Mouse (Mus musculus) midbrain, postnatal 0 days (tissue): ENCODE measurements around the gene Frem2. TPM values are rescaled to one million over a fixed set of nuclear protein-coding genes. Genes with fewer than 3 reads are reported as not detected.

Experiments
- ATAC-seq: fragments of 200-750 bp; cut with Nextera tagmentation; 2 replicates; pipeline ENCODE4 v1.8.0; 2017; ENCODE audit warnings: moderate number of reproducible peaks, mild to moderate bottlenecking, moderate TSS enrichment, moderate library complexity; ENCODE audit not compliant: low FRiP score
- DNase-seq: peaks from one replicate; pipeline ENCODE4 v3.0.0-alpha.2; 2015; ENCODE audit warnings: low spot score
- H3K27ac ChIP-seq: fragments of 300-500 bp; sonication (generic); 2 replicates; pipeline ENCODE4 v1.5.1; 2014; ENCODE audit warnings: low read depth, mild to moderate bottlenecking, low read length, mixed read lengths
- H3K27me3 ChIP-seq: fragments of 300-500 bp; sonication (generic); 2 replicates; pipeline ENCODE4 v1.6.1; 2014; ENCODE audit warnings: low read length, control low read depth, mixed read lengths; ENCODE audit not compliant: insufficient read depth
- H3K36me3 ChIP-seq: fragments of 300-500 bp; sonication (generic); 2 replicates; pipeline ENCODE4 v1.6.1; 2014; ENCODE audit warnings: low read length, control low read depth, mixed read lengths; ENCODE audit not compliant: insufficient read depth
- H3K4me1 ChIP-seq: fragments of 300-500 bp; sonication (generic); 2 replicates; pipeline ENCODE4 v1.6.1; 2014; ENCODE audit warnings: mild to moderate bottlenecking, control low read depth, antibody characterized with exemption, low read length, mixed read lengths; ENCODE audit not compliant: insufficient read depth
- H3K4me2 ChIP-seq: fragments of 300-500 bp; sonication (generic); 2 replicates; pipeline ENCODE4 v1.6.1; 2014; ENCODE audit warnings: low read depth, mild to moderate bottlenecking, low read length, mixed read lengths; ENCODE audit not compliant: poor library complexity, severe bottlenecking
- H3K4me3 ChIP-seq: fragments of 300-500 bp; sonication (generic); 2 replicates; pipeline ENCODE4 v1.5.1; 2014; ENCODE audit warnings: low read depth, mild to moderate bottlenecking, low read length, moderate library complexity
- H3K9ac ChIP-seq: fragments of 300-500 bp; sonication (generic); replicated peaks from 2 replicates; pipeline ENCODE4 v1.6.1; 2014; ENCODE audit warnings: mild to moderate bottlenecking, low read length, moderate library complexity, mixed read lengths; ENCODE audit not compliant: poor library complexity, severe bottlenecking
- H3K9me3 ChIP-seq: fragments of 300-500 bp; sonication (generic); 2 replicates; pipeline ENCODE4 v1.6.1; 2016; ENCODE audit warnings: low read length, control low read depth
- CTCF ChIP-seq: IDR thresholded peaks from 2 replicates; pipeline ENCODE4 v1.5.1; 2016; ENCODE audit warnings: antibody characterized with exemption, mild to moderate bottlenecking
- WGBS: fragments of 180-500 bp; shearing (Covaris S2); extraction: QIAGEN DNeasy Blood & Tissue Kit; methylation state at CpG from one replicate; pipeline ENCODE4 v1.1.7; 2014; 5-methylcytosine and 5-hydroxymethylcytosine counted together
- polyA plus RNA-seq: library from polyadenylated mRNA; unstranded; fragments of >200 nt; fragmentation: Nextera tagmentation; extraction: Ambion mirVana; gene quantifications from 2 replicates; pipeline ENCODE4 v1.2.1, GENCODE M21; 2015
- total RNA-seq: library from RNA; depleted of rRNA; stranded (reverse); fragments of >200 nt; gene quantifications from 2 replicates; pipeline ENCODE4 v1.2.3, GENCODE M21; 2014

Gene Frem2
- total and polyA plus RNA-seq, 2 experiments from 2014 or later: 1.5 to 8.8 TPM

DNA sequence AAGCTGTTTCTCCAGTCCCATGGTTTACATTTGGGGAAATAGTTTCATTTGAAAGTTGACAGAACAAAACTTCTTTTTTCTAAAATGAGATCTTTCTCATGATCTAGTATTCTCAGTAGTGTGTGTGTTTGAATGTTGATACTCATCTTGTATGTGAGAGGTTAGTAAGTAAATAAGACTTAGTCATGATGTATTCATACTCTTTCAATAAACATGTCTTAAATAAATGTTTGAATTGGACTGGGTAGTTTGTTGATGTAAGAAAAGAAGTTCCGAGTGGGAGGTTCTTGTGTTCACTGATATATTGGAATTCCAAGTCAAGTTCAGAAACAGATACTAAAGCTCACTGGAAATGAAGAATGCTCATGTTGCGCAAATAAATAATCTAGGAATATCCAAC lies 25.1 kb upstream of the Frem2 start:
- WGBS: 91% methylated on average over 2 of the region's 2 CpGs

DNA sequence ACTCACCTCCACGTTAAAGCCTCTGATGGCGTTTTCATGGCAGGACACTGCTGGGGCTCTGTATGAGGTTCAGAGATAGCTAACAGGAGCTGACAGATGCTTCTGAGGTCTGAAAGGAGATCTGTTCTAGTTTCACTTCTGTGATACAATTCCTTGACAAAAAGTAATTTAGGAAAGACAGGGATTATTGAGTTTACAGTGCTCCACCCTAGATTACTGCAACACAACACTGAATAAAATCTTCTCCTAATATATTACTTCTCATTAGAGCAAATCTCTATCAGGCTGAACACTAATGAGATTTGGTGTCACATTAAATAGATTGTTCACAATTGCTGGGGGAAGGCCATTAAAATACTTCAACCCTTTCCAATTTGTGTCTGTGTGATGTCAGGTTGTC lies 23.7 kb upstream of the Frem2 start:
- ATAC-seq (no peak), DNase-seq (peak; percentile 24)
- no peak overlapping the region for H3K27ac ChIP-seq
- 40% methylated on average over 2 of the region's 2 CpGs for WGBS
- H3K4me3 ChIP-seq: no peak overlapping the region
- no peaks in the 10 kb centered on the region for H3K36me3 ChIP-seq
- H3K9me3 ChIP-seq: no peaks in the 10 kb centered on the region
- no peak for TF ChIP-seq CTCF
- no peak overlapping the region for H3K9ac ChIP-seq
- no peak overlapping the region for H3K4me2 ChIP-seq
- H3K4me1 ChIP-seq: no peaks in the 10 kb centered on the region
- no peaks in the 10 kb centered on the region for H3K27me3 ChIP-seq

More for the DNA sequence above, 25.1 kb upstream of the Frem2 start:
- ATAC-seq: no peak
- no peaks in the 10 kb centered on the region for H3K9me3 ChIP-seq
- H3K27ac ChIP-seq: no peak overlapping the region
- no peak for DNase-seq
- no peak overlapping the region for H3K9ac ChIP-seq
- no peak overlapping the region for H3K4me3 ChIP-seq
- no peak for TF ChIP-seq CTCF
- no peaks in the 10 kb centered on the region for H3K27me3 ChIP-seq
- no peaks in the 10 kb centered on the region for H3K36me3 ChIP-seq
- no peaks in the 10 kb centered on the region for H3K4me1 ChIP-seq
- H3K4me2 ChIP-seq: no peak overlapping the region

DNA sequence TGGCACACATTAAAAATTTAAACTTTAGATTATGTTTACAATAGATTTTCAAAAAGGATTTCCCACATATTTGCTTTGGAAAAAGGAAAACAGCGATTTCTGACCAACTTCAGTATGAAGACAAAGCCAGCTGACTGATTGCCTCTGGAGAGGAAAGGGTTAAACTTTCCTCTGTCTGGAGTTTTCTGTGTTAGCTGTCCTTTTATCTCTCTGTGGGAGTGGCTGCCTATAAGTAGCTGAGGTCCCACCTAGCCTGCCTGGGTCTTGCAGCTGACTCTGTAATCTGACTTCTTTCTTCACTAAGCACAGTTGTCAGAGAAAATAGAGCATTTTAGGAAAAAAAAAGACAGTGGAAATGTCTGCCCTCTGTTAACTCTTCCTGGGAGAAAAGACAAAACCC lies 17.1 kb upstream of the Frem2 start:
- WGBS: 32% methylated on average over 1 of the region's 1 CpGs
- no peak overlapping the region for H3K4me2 ChIP-seq
- no peak for TF ChIP-seq CTCF

DNA sequence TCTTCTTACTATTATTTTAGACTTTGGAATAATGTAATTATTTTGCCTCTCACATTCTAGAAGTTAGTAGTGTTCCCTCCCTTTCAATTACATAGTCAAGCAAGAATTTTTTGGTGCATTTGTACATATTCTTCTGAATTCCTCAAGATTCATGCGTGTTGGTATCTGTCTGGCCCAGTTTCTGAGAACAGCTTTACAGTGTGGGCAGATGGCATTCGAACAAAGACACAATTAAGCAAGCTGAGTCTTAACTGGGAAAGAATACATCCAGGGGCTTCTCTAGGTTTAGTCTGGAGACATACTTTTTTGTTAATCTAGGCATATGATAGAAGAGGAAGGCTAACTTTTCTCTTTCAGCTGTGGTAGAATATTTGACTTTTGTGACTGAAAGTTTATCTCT lies 12.6 kb upstream of the Frem2 start:
- no peak overlapping the region for H3K9ac ChIP-seq
- H3K9me3 ChIP-seq: no peaks in the 10 kb centered on the region
- H3K27me3 ChIP-seq: no peaks in the 10 kb centered on the region
- ATAC-seq (no peak), DNase-seq (no peak)
- no peaks in the 10 kb centered on the region for H3K4me1 ChIP-seq
- H3K36me3 ChIP-seq: no peaks in the 10 kb centered on the region
- no peak overlapping the region for H3K4me3 ChIP-seq
- no peak overlapping the region for H3K4me2 ChIP-seq
- TF ChIP-seq CTCF: no peak
- H3K27ac ChIP-seq: no peak overlapping the region
- 81% methylated on average over 2 of the region's 2 CpGs for WGBS

More for the DNA sequence above, 17.1 kb upstream of the Frem2 start:
- Histone ChIP-seq H3K9ac (no peak overlapping the region), H3K27me3 (no peaks in the 10 kb centered on the region), H3K4me3 (no peak overlapping the region), H3K9me3 (no peaks in the 10 kb centered on the region), H3K4me1 (no peaks in the 10 kb centered on the region), H3K36me3 (no peaks in the 10 kb centered on the region), H3K27ac (no peak overlapping the region)
- no peak for DNase-seq
- ATAC-seq: no peak

DNA sequence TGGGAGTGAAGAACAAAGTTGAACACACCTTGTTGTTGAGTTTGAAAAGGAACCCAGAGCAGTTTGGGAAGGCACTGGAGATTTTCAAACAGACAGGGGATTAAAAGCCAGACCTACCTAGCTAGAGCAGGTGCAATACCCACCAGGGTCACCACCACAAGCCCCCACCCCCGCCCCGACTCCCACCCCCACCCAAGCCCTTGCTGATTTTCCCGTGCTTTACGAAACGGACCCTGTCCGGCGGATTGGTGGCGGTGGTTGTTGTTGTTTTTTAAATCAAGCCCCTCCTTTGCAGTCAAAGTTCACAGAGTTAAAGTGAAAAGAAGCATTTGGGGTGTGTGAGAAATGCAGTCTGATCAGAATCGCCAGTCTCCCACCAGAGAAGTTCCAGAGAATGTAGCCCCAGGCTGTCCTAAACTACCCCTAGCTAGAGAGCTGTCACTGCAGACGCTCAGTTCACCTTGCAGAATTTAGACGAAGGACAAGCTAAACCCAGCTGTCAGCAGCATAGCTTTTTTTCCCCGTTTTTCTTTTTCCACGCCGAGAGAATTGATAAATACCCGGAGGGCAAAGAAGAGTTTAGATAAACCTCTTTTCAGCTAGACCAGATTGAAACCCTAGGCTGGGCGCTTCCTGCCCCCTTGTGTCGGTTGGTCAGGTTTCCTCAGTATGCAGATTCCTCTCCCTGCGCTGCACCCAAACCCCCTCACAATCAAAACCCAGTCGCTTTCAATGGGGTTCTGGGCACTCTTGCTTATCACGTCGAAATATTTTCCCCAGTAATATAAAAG lies 784 bp upstream of the Frem2 start:
- DNase-seq (peak; percentile 52), ATAC-seq (no peak)
- Histone ChIP-seq H3K9me3 (0 out of 2 replicates have a peak, but pooled peaks cover 6% of the 10 kb centered on the region), H3K4me3 (peak overlapping the region; percentile 49), H3K9ac (no peak overlapping the region), H3K4me1 (no peaks in the 10 kb centered on the region; the same call in 1 of the 2 replicates), H3K36me3 (no peaks in the 10 kb centered on the region), H3K27me3 (peaks cover 21% of the 10 kb centered on the region; the same call in 1 of the 2 replicates), H3K4me2 (peak overlapping the region; percentile 97), H3K27ac (no peak overlapping the region)
- TF ChIP-seq CTCF: peak; percentile 66
- 1% methylated on average over 21 of the region's 21 CpGs for WGBS

DNA sequence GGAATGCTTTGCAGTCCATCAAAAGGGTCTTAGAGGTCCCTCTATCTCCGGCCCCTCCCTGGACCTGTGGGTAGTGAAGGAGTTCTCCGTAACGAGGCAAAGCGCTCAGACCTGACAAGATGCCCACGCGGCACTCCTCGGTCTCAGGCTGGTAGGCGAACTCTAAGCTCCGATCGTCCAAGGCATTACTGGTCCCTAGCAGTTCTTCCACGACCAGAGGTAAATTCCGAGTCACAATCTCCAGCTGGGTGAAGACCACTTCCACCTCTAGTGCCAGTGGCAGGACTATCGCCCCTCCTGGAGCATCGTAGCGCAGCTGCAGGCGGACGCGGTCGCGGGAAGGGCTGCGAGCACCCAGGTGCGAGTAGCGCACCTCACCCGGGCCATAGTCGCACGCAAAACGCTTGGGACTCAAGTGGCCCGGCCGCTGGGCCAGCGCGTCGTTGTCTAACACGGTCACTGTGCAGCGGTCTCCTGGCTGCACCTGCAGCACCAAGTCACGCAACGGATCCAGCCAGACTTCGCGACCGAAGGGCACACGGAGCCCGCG lies 752 bp downstream of the Frem2 start:
- Histone ChIP-seq H3K9ac (peak overlapping the region; percentile 29; the same call in 1 of the 2 replicates), H3K36me3 (no peaks in the 10 kb centered on the region), H3K27me3 (peaks cover 21% of the 10 kb centered on the region; the same call in 1 of the 2 replicates), H3K4me1 (no peaks in the 10 kb centered on the region; the same call in 1 of the 2 replicates), H3K27ac (no peak overlapping the region), H3K4me2 (peak overlapping the region; percentile 97), H3K9me3 (0 out of 2 replicates have a peak, but pooled peaks cover 6% of the 10 kb centered on the region), H3K4me3 (peak overlapping the region; percentile 49)
- ATAC-seq (peak; percentile 35), DNase-seq (no peak)
- no peak for TF ChIP-seq CTCF
- under 1% methylated on average over 42 of the region's 42 CpGs for WGBS
